16 mouse cellular contexts compared by ENCODE assay signal in genomic region chr4:136775903-136776302, GRCm38 (mm10). TPM values are rescaled to one million over a fixed set of nuclear protein-coding genes. Genes with fewer than 3 reads are reported as not detected.
DNase-seq lines count a peak whose midpoint lies in the region; ATAC-seq lines count a peak whose summit lies in the region.
"Had no signal": no experiment of that assay in that cellular context is flagged by ENCODE, and none has a peak within 500 bp of the region (broad histone marks: within the 10 kb centered on the region; RNA-seq: fewer than 3 reads in every experiment).

No protein-coding gene starts in this region.

- ATAC-seq in hindbrain, embryonic 12.5 days (ENCODE audit: low FRiP score): no peak
- no peak for ATAC-seq in neural tube, embryonic 11.5 days (ENCODE audit: insufficient read depth, low FRiP score, low TSS enrichment)
- ATAC-seq in neural tube, embryonic 15.5 days (ENCODE audit: low FRiP score): no peak
- ATAC-seq: forebrain, embryonic 13.5 days had no signal

- no peak for DNase-seq in hindbrain, embryonic 10.5 days (ENCODE audit: low spot score)
- DNase-seq in neural tube, embryonic 11.5 days (ENCODE audit: low spot score): no peak
- DNase-seq in neural tube, embryonic 10.5 days (ENCODE audit: extremely low spot score, low spot score): no peak
- DNase-seq in embryo, embryonic 10.5 days (ENCODE audit: low spot score): peak; percentile 56
- DNase-seq in T-cell, adult 2 months (ENCODE audit: low spot score): no peak
- DNase-seq: adrenal gland, adult 2 months; cerebellum, adult 11 months; cerebellum, postnatal 36 days; layer of hippocampus, adult 9-11 months; spleen, adult 18-20 months had no signal

- no peaks in the 10 kb centered on the region for H3K9me3 ChIP-seq in hindbrain, embryonic 10.5 days
- no peaks in the 10 kb centered on the region for H3K9me3 ChIP-seq in hindbrain, embryonic 12.5 days (replicated peaks)
- no peaks in the 10 kb centered on the region for H3K9me3 ChIP-seq in neural tube, embryonic 11.5 days (ENCODE audit: control insufficient read depth, low read length)
- H3K9me3 ChIP-seq in neural tube, embryonic 15.5 days (replicated peaks): no peaks in the 10 kb centered on the region
- H3K9me3 ChIP-seq: forebrain, embryonic 13.5 days; G1E; limb, embryonic 13.5 days had no signal

- no peaks in the 10 kb centered on the region for H3K27me3 ChIP-seq in hindbrain, embryonic 10.5 days (ENCODE audit: insufficient read depth, poor library complexity, severe bottlenecking)
- H3K27me3 ChIP-seq in hindbrain, embryonic 12.5 days: no peaks in the 10 kb centered on the region
- H3K27me3 ChIP-seq in neural tube, embryonic 11.5 days (ENCODE audit: control insufficient read depth, insufficient read depth, low read length): no peaks in the 10 kb centered on the region
- H3K27me3 ChIP-seq in neural tube, embryonic 15.5 days (replicated peaks): no peaks in the 10 kb centered on the region
- H3K27me3 ChIP-seq: forebrain, embryonic 13.5 days; limb, embryonic 13.5 days had no signal

- H3K9ac ChIP-seq in hindbrain, embryonic 12.5 days: no peak overlapping the region
- H3K9ac ChIP-seq in neural tube, embryonic 11.5 days (ENCODE audit: low read length): no peak overlapping the region
- H3K9ac ChIP-seq in neural tube, embryonic 15.5 days (replicated peaks): no peak overlapping the region
- H3K9ac ChIP-seq: limb, embryonic 13.5 days; liver, embryonic 14.5 days had no signal

- H3K4me3 ChIP-seq in hindbrain, embryonic 10.5 days: no peak overlapping the region
- no peak overlapping the region for H3K4me3 ChIP-seq in hindbrain, embryonic 12.5 days
- no peak overlapping the region for H3K4me3 ChIP-seq in neural tube, embryonic 11.5 days (ENCODE audit: low read depth, low read length)
- no peak overlapping the region for H3K4me3 ChIP-seq in neural tube, embryonic 15.5 days (replicated peaks)
- H3K4me3 ChIP-seq: forebrain, embryonic 13.5 days; limb, embryonic 13.5 days had no signal

- peaks cover 30% of the 10 kb centered on the region for H3K36me3 ChIP-seq in hindbrain, embryonic 10.5 days
- H3K36me3 ChIP-seq in hindbrain, embryonic 12.5 days: peaks cover 6% of the 10 kb centered on the region
- H3K36me3 ChIP-seq in neural tube, embryonic 11.5 days (ENCODE audit: control insufficient read depth, insufficient read depth, low read length): peaks cover 3% of the 10 kb centered on the region; the same call in 1 of the 2 replicates
- H3K36me3 ChIP-seq in neural tube, embryonic 15.5 days: peaks cover 6% of the 10 kb centered on the region
- H3K36me3 ChIP-seq: G1E had no signal

- WGBS in hindbrain, embryonic 10.5 days: 93% methylated on average over 2 of the region's 2 CpGs
- 88% methylated on average over 2 of the region's 2 CpGs for WGBS in hindbrain, embryonic 12.5 days
- 87% methylated on average over 2 of the region's 2 CpGs for WGBS in neural tube, embryonic 11.5 days
- 87% methylated on average over 2 of the region's 2 CpGs for WGBS in neural tube, embryonic 15.5 days

- H3K4me1 ChIP-seq in hindbrain, embryonic 10.5 days (replicated peaks): peaks cover 98% of the 10 kb centered on the region
- H3K4me1 ChIP-seq in hindbrain, embryonic 12.5 days: peaks cover 86% of the 10 kb centered on the region
- H3K4me1 ChIP-seq in neural tube, embryonic 11.5 days (ENCODE audit: control insufficient read depth, insufficient read depth, low read length): peaks cover 52% of the 10 kb centered on the region
- H3K4me1 ChIP-seq in neural tube, embryonic 15.5 days: peaks cover 66% of the 10 kb centered on the region

- no peak overlapping the region for H3K4me2 ChIP-seq in hindbrain, embryonic 12.5 days (replicated peaks)
- H3K4me2 ChIP-seq in neural tube, embryonic 11.5 days (ENCODE audit: low read depth): no peak overlapping the region
- no peak overlapping the region for H3K4me2 ChIP-seq in neural tube, embryonic 15.5 days

- peak overlapping the region; percentile 83 for H3K27ac ChIP-seq in hindbrain, embryonic 10.5 days
- H3K27ac ChIP-seq in hindbrain, embryonic 12.5 days: no peak overlapping the region
- peak overlapping the region; percentile 65; the same call in 1 of the 2 replicates for H3K27ac ChIP-seq in neural tube, embryonic 11.5 days (ENCODE audit: low read depth, low read length)
- 0 out of 2 replicates have a peak overlapping the region, but pooled peaks have one; percentile 1 for H3K27ac ChIP-seq in neural tube, embryonic 15.5 days (replicated peaks)
- H3K27ac ChIP-seq: forebrain, embryonic 13.5 days; limb, embryonic 13.5 days; liver, embryonic 14.5 days had no signal

RNA-seq across cellular contexts. Expression of gene Ephb2, which starts 59.9 kb away (rescaled TPM):
- 13.4 and 21.5 TPM in 2 replicates for polyA plus RNA-seq in hindbrain, embryonic 10.5 days (2016; fragmentation: Nextera tagmentation; extraction: Ambion mirVana)
- 25.4 and 30.8 TPM in 2 replicates for polyA plus RNA-seq in hindbrain, embryonic 12.5 days (2016; fragmentation: Nextera tagmentation; extraction: Ambion mirVana)
- 20.4 and 21.0 TPM in 2 replicates for polyA plus RNA-seq in neural tube, embryonic 11.5 days (2014; fragmentation: Nextera tagmentation; extraction: Ambion mirVana)
- 13.7 and 21.3 TPM in 2 replicates for polyA plus RNA-seq in neural tube, embryonic 15.5 days (2015; fragmentation: Nextera tagmentation; extraction: Ambion mirVana)
